Mouse (Mus musculus): ENCODE data around the gene Tmem25. TPM values are rescaled to one million over a fixed set of nuclear protein-coding genes. Genes with fewer than 3 reads are reported as not detected.

Gene Tmem25
- 8.1 and 10.8 TPM in 2 replicates for polyA plus RNA-seq (2014; fragmentation: Nextera tagmentation; extraction: Ambion mirVana)

DNA sequence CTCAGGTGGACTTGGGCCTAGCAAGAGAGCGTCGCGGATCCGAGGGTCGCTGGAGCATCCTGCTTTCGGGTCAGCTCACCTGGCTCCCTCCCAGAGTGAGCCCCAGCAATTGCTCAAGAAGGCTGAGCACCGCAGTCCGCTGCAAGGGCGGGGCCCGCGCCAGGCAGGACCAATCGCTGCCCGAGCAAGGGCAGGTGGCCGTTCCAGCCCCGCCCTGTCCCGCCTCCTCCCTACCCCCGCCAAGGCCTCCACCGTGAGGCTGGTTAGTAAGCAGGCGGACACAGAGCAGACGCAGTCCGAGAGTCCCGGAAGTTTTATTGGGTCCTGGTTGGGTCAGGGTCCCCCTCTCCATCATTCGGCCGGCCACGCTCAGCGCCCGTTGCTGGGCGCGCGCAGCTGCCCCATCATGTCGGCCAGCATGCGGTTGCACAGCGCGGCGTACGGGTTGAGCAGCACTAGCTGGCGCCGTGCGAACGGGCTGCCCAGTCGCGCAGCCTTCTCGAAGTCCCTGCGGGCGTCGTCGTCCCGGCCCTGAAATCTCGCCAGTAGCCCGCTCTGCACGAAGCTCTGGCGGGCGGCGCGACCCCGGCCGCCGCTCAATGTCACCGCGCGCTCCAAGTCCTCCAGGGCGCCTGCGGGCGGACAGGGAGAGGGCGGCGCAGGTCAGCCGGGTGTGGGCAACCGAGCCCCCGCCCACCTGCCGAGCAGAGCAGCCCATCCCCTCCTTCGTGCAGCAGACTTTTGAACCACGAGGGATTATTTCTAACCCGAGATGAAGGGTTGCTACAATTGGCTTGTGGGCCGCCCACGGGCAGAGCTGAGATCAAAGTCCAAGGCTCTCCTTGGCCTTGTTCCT, at the start of gene Tmem25:
Gene Tmem25, minus strand, starts transcription at position 206 of the 856 bp plus-strand sequence.
- peak within 1 kb of the TSS; percentile 69 for H3K4me3 ChIP-seq (ENCODE audit: low read length)
- H3K36me3 ChIP-seq (ENCODE audit: control insufficient read depth, insufficient read depth, low read length): no peaks in the 10 kb centered on the region
- peaks cover 27% of the 10 kb centered on the region; the same call in 1 of the 2 replicates for H3K4me1 ChIP-seq (ENCODE audit: control insufficient read depth, insufficient read depth, low read length)
- peak within 1 kb of the TSS; percentile 75 for H3K9ac ChIP-seq (ENCODE audit: low read depth, low read length)
- WGBS: under 1% methylated on average over 68 of the region's 75 CpGs
- peak within 1 kb of the TSS; percentile 96 for H3K4me2 ChIP-seq (replicated peaks; ENCODE audit: low read depth, low read length)
- H3K9me3 ChIP-seq (ENCODE audit: control insufficient read depth, low read length): no peaks in the 10 kb centered on the region
- H3K27ac ChIP-seq (ENCODE audit: low read depth, low read length): peak within 1 kb of the TSS; percentile 79; the same call in 1 of the 2 replicates
- peak; percentile 92 for ATAC-seq (ENCODE audit: low FRiP score, low TSS enrichment)
- H3K27me3 ChIP-seq (ENCODE audit: control insufficient read depth, insufficient read depth, low read length): peaks cover 6% of the 10 kb centered on the region; the same call in 1 of the 2 replicates

DNA sequence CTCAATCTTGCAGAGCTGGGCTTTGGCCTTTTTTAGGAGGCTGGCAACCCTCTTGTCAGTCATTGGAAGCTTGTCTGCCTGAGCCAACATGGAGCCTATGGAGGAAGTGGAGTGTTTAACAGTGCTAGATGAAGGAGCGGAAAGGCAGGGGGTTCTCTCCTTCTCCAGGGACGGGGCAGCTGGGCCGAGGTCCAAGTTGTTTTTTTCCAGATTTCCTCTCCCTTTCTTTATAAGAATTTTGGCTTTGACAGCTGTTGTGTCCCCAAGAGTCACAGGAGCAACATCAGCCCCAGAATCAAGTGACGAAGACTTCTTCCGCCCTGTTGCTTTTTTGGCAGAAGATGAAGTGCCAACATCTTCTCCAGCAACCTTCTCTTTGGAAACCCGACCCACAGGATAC, 48.3 kb upstream of the Tmem25 start:
- no peak overlapping the region for H3K4me3 ChIP-seq (ENCODE audit: low read length)
- H3K9ac ChIP-seq (ENCODE audit: low read depth, low read length): no peak overlapping the region
- no peak overlapping the region for H3K4me2 ChIP-seq (replicated peaks; ENCODE audit: low read depth, low read length)
- no peaks in the 10 kb centered on the region for H3K9me3 ChIP-seq (ENCODE audit: control insufficient read depth, low read length)
- no peaks in the 10 kb centered on the region for H3K4me1 ChIP-seq (ENCODE audit: control insufficient read depth, insufficient read depth, low read length)
- 87% methylated on average over 6 of the region's 6 CpGs for WGBS
- peaks cover 83% of the 10 kb centered on the region for H3K36me3 ChIP-seq (ENCODE audit: control insufficient read depth, insufficient read depth, low read length)
- H3K27ac ChIP-seq (ENCODE audit: low read depth, low read length): no peak overlapping the region
- no peak for ATAC-seq (ENCODE audit: low FRiP score, low TSS enrichment)
- H3K27me3 ChIP-seq (ENCODE audit: control insufficient read depth, insufficient read depth, low read length): no peaks in the 10 kb centered on the region

DNA sequence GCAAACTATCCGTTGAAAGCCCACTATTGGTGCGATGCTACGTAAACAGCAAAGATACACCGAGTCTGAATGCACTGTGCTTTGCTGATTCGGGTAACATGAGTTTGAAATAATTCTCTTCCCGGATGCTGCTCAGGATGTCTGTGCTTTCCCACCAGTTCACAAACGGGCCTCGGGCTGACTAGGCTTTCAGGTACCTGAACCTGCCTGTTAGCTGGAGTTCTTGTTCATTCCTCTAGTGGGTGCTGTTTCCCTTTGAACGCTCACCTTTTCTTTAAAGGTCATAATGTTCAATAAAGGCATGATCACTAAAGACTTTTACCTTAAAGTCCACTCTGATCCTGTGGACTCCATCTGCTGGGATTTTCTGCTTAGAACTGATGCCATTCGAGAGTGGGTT, 42.1 kb upstream of the Tmem25 start:
- H3K36me3 ChIP-seq (ENCODE audit: control insufficient read depth, insufficient read depth, low read length): peaks cover 81% of the 10 kb centered on the region
- ATAC-seq (ENCODE audit: low FRiP score, low TSS enrichment): no peak
- no peak overlapping the region for H3K4me3 ChIP-seq (ENCODE audit: low read length)
- no peaks in the 10 kb centered on the region for H3K27me3 ChIP-seq (ENCODE audit: control insufficient read depth, insufficient read depth, low read length)
- H3K4me1 ChIP-seq (ENCODE audit: control insufficient read depth, insufficient read depth, low read length): no peaks in the 10 kb centered on the region
- H3K9ac ChIP-seq (ENCODE audit: low read depth, low read length): no peak overlapping the region
- H3K9me3 ChIP-seq (ENCODE audit: control insufficient read depth, low read length): no peaks in the 10 kb centered on the region
- no peak overlapping the region for H3K27ac ChIP-seq (ENCODE audit: low read depth, low read length)
- no peak overlapping the region for H3K4me2 ChIP-seq (replicated peaks; ENCODE audit: low read depth, low read length)
- 90% methylated on average over 10 of the region's 10 CpGs for WGBS

DNA sequence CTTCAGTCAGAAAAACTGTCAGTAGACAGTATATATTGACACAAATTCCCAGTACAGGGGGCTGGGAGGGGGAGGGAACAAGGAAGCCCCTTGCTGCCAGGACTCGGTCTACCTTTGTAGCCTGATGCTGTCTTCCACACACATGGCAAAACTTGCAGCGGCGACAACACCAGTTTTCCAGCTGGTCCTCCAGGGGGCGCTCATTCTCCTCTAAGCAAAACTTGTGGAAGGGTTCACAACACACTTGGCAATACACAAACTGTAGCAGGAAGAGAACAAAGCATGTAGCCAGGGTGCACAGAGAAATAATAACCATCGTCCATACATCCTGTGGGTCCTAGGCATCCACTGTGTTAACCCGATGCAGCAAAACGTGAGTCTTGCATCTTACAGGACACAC, 37.3 kb upstream of the Tmem25 start:
- H3K27me3 ChIP-seq (ENCODE audit: control insufficient read depth, insufficient read depth, low read length): no peaks in the 10 kb centered on the region
- WGBS: 55% methylated on average over 7 of the region's 7 CpGs
- ATAC-seq (ENCODE audit: low FRiP score, low TSS enrichment): no peak
- H3K4me2 ChIP-seq (replicated peaks; ENCODE audit: low read depth, low read length): no peak overlapping the region
- no peak overlapping the region for H3K27ac ChIP-seq (ENCODE audit: low read depth, low read length)
- no peak overlapping the region for H3K9ac ChIP-seq (ENCODE audit: low read depth, low read length)
- H3K4me1 ChIP-seq (ENCODE audit: control insufficient read depth, insufficient read depth, low read length): no peaks in the 10 kb centered on the region
- H3K36me3 ChIP-seq (ENCODE audit: control insufficient read depth, insufficient read depth, low read length): peaks cover 77% of the 10 kb centered on the region
- H3K9me3 ChIP-seq (ENCODE audit: control insufficient read depth, low read length): no peaks in the 10 kb centered on the region
- H3K4me3 ChIP-seq (ENCODE audit: low read length): no peak overlapping the region

DNA sequence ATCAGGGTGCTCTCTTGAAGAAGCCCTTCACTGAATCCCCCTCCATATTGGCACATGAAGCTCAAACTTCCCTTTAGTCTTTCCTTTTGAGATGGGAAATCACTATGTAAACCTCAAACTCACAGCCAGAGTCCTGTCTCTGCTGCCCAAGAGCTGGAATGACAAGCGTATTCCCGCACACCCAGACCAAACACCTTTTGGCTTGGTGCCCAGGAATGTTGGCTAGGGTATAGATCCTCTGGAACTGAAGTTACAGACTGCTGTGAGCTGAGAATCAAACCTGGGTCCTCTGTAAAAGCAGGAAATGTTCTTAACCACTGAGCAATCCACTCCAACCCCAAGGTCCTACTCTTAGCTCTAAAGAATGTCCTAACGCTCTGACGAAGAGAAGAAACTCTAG, 33.2 kb upstream of the Tmem25 start:
- no peaks in the 10 kb centered on the region for H3K27me3 ChIP-seq (ENCODE audit: control insufficient read depth, insufficient read depth, low read length)
- no peak overlapping the region for H3K9ac ChIP-seq (ENCODE audit: low read depth, low read length)
- 86% methylated on average over 4 of the region's 4 CpGs for WGBS
- no peak overlapping the region for H3K4me3 ChIP-seq (ENCODE audit: low read length)
- H3K36me3 ChIP-seq (ENCODE audit: control insufficient read depth, insufficient read depth, low read length): peaks cover 81% of the 10 kb centered on the region
- no peaks in the 10 kb centered on the region for H3K9me3 ChIP-seq (ENCODE audit: control insufficient read depth, low read length)
- no peak for ATAC-seq (ENCODE audit: low FRiP score, low TSS enrichment)
- no peaks in the 10 kb centered on the region for H3K4me1 ChIP-seq (ENCODE audit: control insufficient read depth, insufficient read depth, low read length)
- H3K4me2 ChIP-seq (replicated peaks; ENCODE audit: low read depth, low read length): no peak overlapping the region
- no peak overlapping the region for H3K27ac ChIP-seq (ENCODE audit: low read depth, low read length)

DNA sequence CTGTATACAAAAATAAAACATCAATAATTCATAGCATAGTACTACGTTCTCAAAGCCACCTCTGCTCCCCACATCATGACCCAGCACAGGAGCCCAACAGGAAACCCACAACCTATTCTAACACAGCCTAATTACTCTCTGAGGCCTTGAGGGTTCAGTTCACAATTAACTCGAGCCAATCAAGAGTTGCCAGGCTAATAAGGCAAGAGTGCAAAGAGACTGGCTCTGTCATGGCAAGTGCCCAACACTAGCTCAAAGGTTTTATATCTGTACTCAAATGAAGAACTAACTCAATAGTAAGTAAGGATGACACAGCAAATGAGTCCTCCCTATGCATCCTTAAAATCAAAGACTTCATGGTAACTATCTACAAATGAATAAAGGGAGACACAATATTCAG, 31.4 kb upstream of the Tmem25 start:
- no peak for ATAC-seq (ENCODE audit: low FRiP score, low TSS enrichment)
- H3K4me1 ChIP-seq (ENCODE audit: control insufficient read depth, insufficient read depth, low read length): no peaks in the 10 kb centered on the region
- no peak overlapping the region for H3K27ac ChIP-seq (ENCODE audit: low read depth, low read length)
- no peaks in the 10 kb centered on the region for H3K27me3 ChIP-seq (ENCODE audit: control insufficient read depth, insufficient read depth, low read length)
- no peak overlapping the region for H3K9ac ChIP-seq (ENCODE audit: low read depth, low read length)
- H3K36me3 ChIP-seq (ENCODE audit: control insufficient read depth, insufficient read depth, low read length): peaks cover 89% of the 10 kb centered on the region
- H3K4me2 ChIP-seq (replicated peaks; ENCODE audit: low read depth, low read length): no peak overlapping the region
- no peak overlapping the region for H3K4me3 ChIP-seq (ENCODE audit: low read length)
- WGBS: 87% methylated on average over 2 of the region's 2 CpGs
- no peaks in the 10 kb centered on the region for H3K9me3 ChIP-seq (ENCODE audit: control insufficient read depth, low read length)

DNA sequence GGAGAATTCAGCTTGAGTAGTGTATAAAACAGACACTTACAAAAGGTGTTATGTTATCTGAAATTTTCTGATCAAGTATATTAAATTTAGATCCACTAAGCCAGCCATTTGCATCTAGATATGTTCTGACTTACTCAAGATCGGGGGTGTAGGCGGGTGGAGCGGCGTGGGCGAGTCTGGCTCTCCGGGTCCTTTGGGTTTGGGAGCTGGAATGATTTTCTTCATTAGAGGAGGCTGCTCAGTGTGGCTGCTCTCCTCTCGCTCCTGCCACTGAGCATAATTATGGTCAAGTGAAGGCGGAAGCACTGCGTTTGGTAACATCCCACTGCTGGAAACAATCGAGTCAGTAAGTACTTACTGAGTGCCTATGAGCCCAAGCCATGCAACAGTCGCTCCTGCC, 29.8 kb upstream of the Tmem25 start:
- 96% methylated on average over 11 of the region's 11 CpGs for WGBS
- H3K27ac ChIP-seq (ENCODE audit: low read depth, low read length): no peak overlapping the region
- H3K27me3 ChIP-seq (ENCODE audit: control insufficient read depth, insufficient read depth, low read length): no peaks in the 10 kb centered on the region
- no peak for ATAC-seq (ENCODE audit: low FRiP score, low TSS enrichment)
- H3K9me3 ChIP-seq (ENCODE audit: control insufficient read depth, low read length): no peaks in the 10 kb centered on the region
- H3K4me2 ChIP-seq (replicated peaks; ENCODE audit: low read depth, low read length): no peak overlapping the region
- no peak overlapping the region for H3K9ac ChIP-seq (ENCODE audit: low read depth, low read length)
- no peaks in the 10 kb centered on the region for H3K4me1 ChIP-seq (ENCODE audit: control insufficient read depth, insufficient read depth, low read length)
- H3K36me3 ChIP-seq (ENCODE audit: control insufficient read depth, insufficient read depth, low read length): peaks cover 88% of the 10 kb centered on the region
- H3K4me3 ChIP-seq (ENCODE audit: low read length): no peak overlapping the region

DNA sequence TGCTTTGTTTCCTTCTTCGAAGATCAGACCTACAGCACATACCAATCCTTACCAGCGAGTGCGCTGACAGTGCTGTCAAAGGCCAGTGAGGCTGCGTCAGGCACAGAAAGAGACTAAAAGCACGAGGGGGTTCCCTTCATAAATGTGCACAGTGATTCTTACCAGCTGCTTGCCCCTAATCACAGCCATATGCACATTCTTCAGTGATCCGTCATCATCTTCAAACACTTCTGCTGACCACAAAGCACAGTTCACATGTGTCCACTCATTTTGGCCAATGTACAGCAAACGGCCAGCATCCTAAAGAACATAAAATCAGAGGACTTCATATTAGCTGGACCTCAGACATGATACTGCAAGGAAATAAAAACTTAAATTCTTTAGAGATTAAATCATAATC, 27.6 kb upstream of the Tmem25 start:
- Histone ChIP-seq H3K27ac (ENCODE audit: low read depth, low read length) (no peak overlapping the region), H3K27me3 (ENCODE audit: control insufficient read depth, insufficient read depth, low read length) (no peaks in the 10 kb centered on the region), H3K4me3 (ENCODE audit: low read length) (no peak overlapping the region), H3K36me3 (ENCODE audit: control insufficient read depth, insufficient read depth, low read length) (peaks cover 91% of the 10 kb centered on the region), H3K9me3 (ENCODE audit: control insufficient read depth, low read length) (no peaks in the 10 kb centered on the region), H3K4me1 (ENCODE audit: control insufficient read depth, insufficient read depth, low read length) (no peaks in the 10 kb centered on the region), H3K9ac (ENCODE audit: low read depth, low read length) (no peak overlapping the region), H3K4me2 (replicated peaks; ENCODE audit: low read depth, low read length) (no peak overlapping the region)
- 84% methylated on average over 7 of the region's 7 CpGs for whole genome bisulfite sequencing
- no peak for ATAC-seq (ENCODE audit: low FRiP score, low TSS enrichment)
